Mouse (Mus musculus): ENCODE data around the gene Tac2. TPM values are rescaled to one million over a fixed set of nuclear protein-coding genes. Genes with fewer than 3 reads are reported as not detected.
"Not testable (repeated sequence)": the region's sequence is repeated elsewhere in the genome, so short reads cannot be mapped to it uniquely, and the experiment has no call there.

The Tac2 gene
- polyA plus RNA-seq, 2 experiments from 2014 or later, result not detected

- ATAC-seq, result peak; percentile 82
These were observed 35.2 kb downstream of the Tac2 start, which contains the start of the genes Rdh1 and Rdh16f1 for GRCm38 (mm10) chr10:127759181-127760110. Gene Rdh1 (plus strand): TSS chr10:127759721. Gene Rdh16f1 (plus strand): TSS chr10:127759787.

GRCm38 (mm10) chr10:127762926-127763325 is 38.6 kb downstream of the Tac2 start:
- ATAC-seq, result not testable (repeated sequence)

- ATAC-seq, result no peak
These were observed 39.8 kb downstream of the Tac2 start for GRCm38 (mm10) chr10:127763914-127764680.

- ATAC-seq, result no peak
These were observed 42.3 kb downstream of the Tac2 start for GRCm38 (mm10) chr10:127766564-127766963.

GRCm38 (mm10) chr10:127776011-127776410 is 51.7 kb downstream of the Tac2 start, which contains the start of gene Rdh9:
Gene Rdh9 (plus strand): TSS chr10:127776386.
- no peak for ATAC-seq

Other genes with a start within 250 kb of the Tac2 start
- gene Stac3, start 222.8 kb upstream of the Tac2 start, polyA plus RNA-seq (2017; shearing (Covaris generic)), result 1 to 10 TPM; 1.0 to 1.2 TPM
- not detected for gene Ndufa4l2, start 209.5 kb upstream of the Tac2 start, polyA plus RNA-seq (2017; shearing (Covaris generic))
- gene Shmt2, start 202.0 kb upstream of the Tac2 start, polyA plus RNA-seq (2017; shearing (Covaris generic)), result 10 to 100 TPM; 55.4 to 78.3 TPM
- gene Nxph4, start 189.9 kb upstream of the Tac2 start, polyA plus RNA-seq (2017; shearing (Covaris generic)), result not detected
- under 1 TPM; 0.30 to 0.96 TPM for gene Lrp1, start 103.3 kb upstream of the Tac2 start, polyA plus RNA-seq (2017; shearing (Covaris generic))
- 100 to 1,000 TPM; 173 to 320 TPM for gene Stat6, start 81.5 kb upstream of the Tac2 start, polyA plus RNA-seq (2017; shearing (Covaris generic))
- gene Nemp1, start 57.6 kb upstream of the Tac2 start, polyA plus RNA-seq (2017; shearing (Covaris generic)), result 1 to 10 TPM; 2.5 to 4.0 TPM
- gene Nab2, start 55.9 kb upstream of the Tac2 start, polyA plus RNA-seq (2017; shearing (Covaris generic)), result 10 to 100 TPM in 1 of 2 experiments, 1 to 10 TPM in 1; 8.9 to 10.8 TPM
- not detected for gene Myo1a, start 19.3 kb upstream of the Tac2 start, polyA plus RNA-seq (2017; shearing (Covaris generic))
- under 1 TPM; 0.57 to 0.81 TPM for gene Zbtb39, start 15.1 kb downstream of the Tac2 start, polyA plus RNA-seq (2017; shearing (Covaris generic))
- under 1 TPM in 1 of 2 experiments, not detected in 1; 0.29 TPM for gene Gpr182, start 27.3 kb downstream of the Tac2 start, polyA plus RNA-seq (2017; shearing (Covaris generic))
- under 1 TPM in 1 of 2 experiments, not detected in 1; 0.27 TPM for gene Rdh1, start 35.2 kb downstream of the Tac2 start, polyA plus RNA-seq (2017; shearing (Covaris generic))
- gene Rdh16f1, start 35.3 kb downstream of the Tac2 start, polyA plus RNA-seq (2017; shearing (Covaris generic)), result under 1 TPM in 1 of 2 experiments, not detected in 1; 0.40 TPM
- gene Rdh9, start 51.9 kb downstream of the Tac2 start, polyA plus RNA-seq (2017; shearing (Covaris generic)), result 1 to 10 TPM in 1 of 2 experiments, not detected in 1; 1.5 TPM
- not detected for gene Rdh16, start 76.7 kb downstream of the Tac2 start, polyA plus RNA-seq (2017; shearing (Covaris generic))
- gene Rdh19, start 125.5 kb downstream of the Tac2 start, polyA plus RNA-seq (2017; shearing (Covaris generic)), result not detected
- gene Rdh16f2, start 142.0 kb downstream of the Tac2 start, polyA plus RNA-seq (2017; shearing (Covaris generic)), result not detected
- gene Rdh7, start 164.3 kb downstream of the Tac2 start, polyA plus RNA-seq (2017; shearing (Covaris generic)), result not detected
- gene Sdr9c7, start 174.0 kb downstream of the Tac2 start, polyA plus RNA-seq (2017; shearing (Covaris generic)), result not detected

All from CD4-positive, CD25-positive, alpha-beta regulatory T cell, adult 4 months (primary cell).